Mouse (Mus musculus) heart, postnatal 0 days (tissue): ENCODE measurements around the gene Tnxb.

Experiments used
- CTCF ChIP-seq: IDR thresholded peaks from 2 replicates; pipeline ENCODE4 v1.5.1; 2016; ENCODE audit warnings: antibody characterized with exemption, control low read depth, low read depth
- EP300 ChIP-seq: IDR thresholded peaks from 2 replicates; pipeline ENCODE4 v1.6.1; 2016; ENCODE audit warnings: antibody characterized with exemption, low read depth

DNA sequence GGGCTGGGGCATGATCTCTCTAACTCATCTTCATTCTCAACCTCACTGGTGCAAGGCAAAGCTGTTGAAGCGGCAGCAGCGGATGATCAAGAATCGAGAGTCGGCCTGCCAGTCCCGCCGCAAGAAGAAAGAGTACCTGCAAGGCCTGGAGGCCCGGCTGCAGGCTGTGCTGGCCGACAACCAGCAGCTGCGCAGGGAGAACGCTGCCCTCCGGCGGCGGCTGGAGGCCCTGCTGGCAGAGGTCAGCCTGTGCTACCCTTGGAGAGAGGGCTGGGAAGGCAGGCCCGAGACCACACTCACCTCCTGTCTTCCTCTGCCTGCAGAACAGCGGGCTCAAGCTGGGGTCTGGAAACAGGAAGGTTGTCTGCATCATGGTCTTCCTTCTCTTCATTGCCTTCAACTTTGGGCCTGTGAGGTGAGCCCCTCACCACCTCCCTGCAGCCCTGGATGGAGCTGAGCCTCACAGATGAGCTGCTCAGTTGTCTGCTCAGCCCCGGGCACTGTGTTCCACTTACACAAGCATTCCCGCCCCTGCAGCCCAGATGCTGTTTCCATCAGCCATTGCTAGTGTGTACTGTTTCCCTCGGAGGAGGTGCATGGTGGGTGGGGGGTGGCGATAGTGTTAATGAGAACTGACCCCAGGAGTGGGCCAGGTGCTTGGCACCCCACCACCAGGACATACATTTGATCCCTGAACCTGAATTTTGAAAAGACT is 18.7 kb upstream of the Tnxb start:
- TF ChIP-seq CTCF = peak; percentile 53
- no peak for TF ChIP-seq EP300
